Mouse (Mus musculus): ENCODE results near the gene Aaed1. TPM values are rescaled to one million over a fixed set of nuclear protein-coding genes. Genes with fewer than 3 reads are reported as not detected.

Aaed1 gene
- polyA plus RNA-seq, 1 experiment from 2014 or later, result 58.6 TPM

DNA sequence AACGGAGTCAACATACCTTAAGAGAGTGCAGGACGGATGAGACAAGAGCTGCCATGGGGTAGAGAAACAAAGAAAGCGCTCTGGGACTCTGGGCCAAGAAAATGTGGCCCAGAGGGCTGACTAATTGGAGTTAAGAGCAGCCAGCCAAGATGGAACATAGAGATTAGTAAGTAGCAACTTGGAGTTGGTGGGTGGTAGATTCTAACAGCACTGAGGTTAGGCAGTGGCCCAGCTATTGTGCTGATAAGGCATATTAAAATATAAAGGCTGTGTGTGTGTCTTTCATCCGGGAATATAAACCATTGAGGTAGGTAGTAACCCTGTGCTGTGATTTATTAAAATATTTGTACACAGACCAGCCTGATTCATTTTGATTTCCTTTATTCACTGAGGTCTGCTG lies 26.2 kb downstream of the Aaed1 start:
- peaks cover 8% of the 10 kb centered on the region; the same call in 1 of the 2 replicates for H3K4me1 ChIP-seq
- H3K36me3 ChIP-seq, result peaks cover 10% of the 10 kb centered on the region
- H3K9me3 ChIP-seq, result peaks cover 4% of the 10 kb centered on the region; the same call in 1 of the 2 replicates
- no peak overlapping the region for H3K4me3 ChIP-seq
- WGBS, result 72% methylated on average over 4 of the region's 4 CpGs
- no peaks in the 10 kb centered on the region for H3K27me3 ChIP-seq (ENCODE audit: insufficient read depth, poor library complexity, severe bottlenecking)
- H3K27ac ChIP-seq, result no peak overlapping the region
- DNase-seq (ENCODE audit: low spot score), result no peak

- Histone ChIP-seq H3K9me3 (peaks cover 4% of the 10 kb centered on the region; the same call in 1 of the 2 replicates), H3K27ac (no peak overlapping the region), H3K4me3 (no peak overlapping the region), H3K36me3 (peaks cover 3% of the 10 kb centered on the region; the same call in 1 of the 2 replicates), H3K4me1 (peaks cover 8% of the 10 kb centered on the region; the same call in 1 of the 2 replicates), H3K27me3 (ENCODE audit: insufficient read depth, poor library complexity, severe bottlenecking) (no peaks in the 10 kb centered on the region)
- 93% methylated on average over 2 of the region's 2 CpGs for WGBS
- DNase-seq (ENCODE audit: low spot score), result no peak
Measured at GRCm38 (mm10) chr13:64284676-64285075, 27.8 kb downstream of the Aaed1 start.

DNA sequence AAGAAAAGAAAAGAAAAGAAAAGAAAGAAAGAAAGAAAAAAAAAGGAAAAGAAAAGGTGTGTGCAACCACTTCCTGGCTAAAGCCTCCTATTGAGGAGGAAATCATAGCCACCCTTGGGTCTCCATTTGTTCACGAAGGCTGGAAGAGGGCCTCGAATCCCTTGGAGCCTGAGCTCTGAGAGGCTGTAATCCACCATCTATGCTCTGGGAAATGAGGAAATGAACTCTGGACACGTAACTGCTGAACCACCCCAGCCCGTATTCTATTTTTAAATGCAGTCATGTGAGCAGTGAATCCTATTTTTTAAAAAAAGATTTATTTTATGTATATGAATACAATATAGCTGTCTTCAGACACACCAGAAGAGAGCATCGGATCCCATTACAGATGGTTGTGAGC lies 31.6 kb downstream of the Aaed1 start:
- H3K4me3 ChIP-seq, result no peak overlapping the region
- no peak for DNase-seq (ENCODE audit: low spot score)
- H3K9me3 ChIP-seq, result peaks cover 4% of the 10 kb centered on the region; the same call in 1 of the 2 replicates
- no peaks in the 10 kb centered on the region for H3K27me3 ChIP-seq (ENCODE audit: insufficient read depth, poor library complexity, severe bottlenecking)
- H3K36me3 ChIP-seq, result peaks cover 3% of the 10 kb centered on the region; the same call in 1 of the 2 replicates
- H3K27ac ChIP-seq, result no peak overlapping the region
- H3K4me1 ChIP-seq, result no peaks in the 10 kb centered on the region
- WGBS, result 89% methylated on average over 5 of the region's 5 CpGs

GRCm38 (mm10) chr13:64275754-64276127 lies 36.8 kb downstream of the Aaed1 start:
- WGBS, result 8% methylated on average over 9 of the region's 9 CpGs
- Histone ChIP-seq H3K4me3 (peak overlapping the region; percentile 87), H3K27ac (peak overlapping the region; percentile 87), H3K36me3 (no peaks in the 10 kb centered on the region), H3K27me3 (ENCODE audit: insufficient read depth, poor library complexity, severe bottlenecking) (no peaks in the 10 kb centered on the region), H3K4me1 (peaks cover 20% of the 10 kb centered on the region), H3K9me3 (no peaks in the 10 kb centered on the region)
- no peak for DNase-seq (ENCODE audit: low spot score)

DNA sequence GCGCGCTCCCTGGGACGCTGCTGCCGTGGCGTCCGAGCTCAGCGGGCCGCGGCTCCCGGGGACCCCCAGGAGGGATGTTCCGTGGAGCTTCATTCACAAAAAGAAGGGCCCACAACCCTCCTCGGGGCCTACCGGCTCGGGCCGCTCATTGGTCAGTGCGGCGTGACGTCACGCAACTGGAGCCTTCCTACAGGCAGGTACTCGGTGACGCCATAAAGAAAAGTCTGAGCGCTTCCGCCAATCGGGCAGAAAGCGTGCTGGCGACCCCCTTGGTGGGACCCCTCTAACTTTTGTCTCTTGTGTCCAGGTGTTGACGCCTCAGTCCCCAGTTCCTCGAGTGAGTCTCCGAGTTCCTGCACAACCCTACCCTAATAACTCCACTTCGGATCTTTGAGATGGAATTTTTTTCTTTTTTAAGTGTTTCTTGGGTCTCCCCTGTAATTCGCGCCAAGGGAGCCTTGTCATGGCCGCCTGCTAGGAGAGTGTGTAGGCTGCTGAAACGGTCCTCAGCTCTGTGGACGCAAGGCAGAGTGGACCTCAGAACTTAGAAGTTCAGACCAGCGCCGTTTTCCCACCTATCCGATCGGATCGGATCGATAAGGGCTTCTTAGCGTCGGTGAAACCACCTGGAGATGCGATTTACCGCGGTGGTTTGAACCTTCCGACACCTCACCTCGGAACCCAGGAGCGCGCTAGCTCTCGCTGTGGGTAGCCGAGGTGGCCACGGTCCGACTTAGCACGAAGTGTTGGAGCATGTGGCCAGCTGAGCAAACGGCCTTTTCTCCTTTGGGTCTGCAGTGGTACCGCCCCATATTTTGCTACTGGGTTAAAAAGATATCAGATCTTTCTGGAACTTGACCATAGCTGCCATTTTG lies 37.4 kb downstream of the Aaed1 start, which contains the start of gene Cdc14b:
Gene Cdc14b, minus strand, starts transcription at position 412 of the 875 bp plus-strand sequence.
- under 1% methylated on average over 57 of the region's 57 CpGs for WGBS
- peak; percentile 96 for DNase-seq (ENCODE audit: low spot score)
- H3K27ac ChIP-seq, result peak within 1 kb of the TSS; percentile 87
- H3K36me3 ChIP-seq, result no peaks in the 10 kb centered on the region
- no peaks in the 10 kb centered on the region for H3K27me3 ChIP-seq (ENCODE audit: insufficient read depth, poor library complexity, severe bottlenecking)
- peaks cover 20% of the 10 kb centered on the region for H3K4me1 ChIP-seq
- H3K4me3 ChIP-seq, result peak within 1 kb of the TSS; percentile 87
- H3K9me3 ChIP-seq, result no peaks in the 10 kb centered on the region

DNA sequence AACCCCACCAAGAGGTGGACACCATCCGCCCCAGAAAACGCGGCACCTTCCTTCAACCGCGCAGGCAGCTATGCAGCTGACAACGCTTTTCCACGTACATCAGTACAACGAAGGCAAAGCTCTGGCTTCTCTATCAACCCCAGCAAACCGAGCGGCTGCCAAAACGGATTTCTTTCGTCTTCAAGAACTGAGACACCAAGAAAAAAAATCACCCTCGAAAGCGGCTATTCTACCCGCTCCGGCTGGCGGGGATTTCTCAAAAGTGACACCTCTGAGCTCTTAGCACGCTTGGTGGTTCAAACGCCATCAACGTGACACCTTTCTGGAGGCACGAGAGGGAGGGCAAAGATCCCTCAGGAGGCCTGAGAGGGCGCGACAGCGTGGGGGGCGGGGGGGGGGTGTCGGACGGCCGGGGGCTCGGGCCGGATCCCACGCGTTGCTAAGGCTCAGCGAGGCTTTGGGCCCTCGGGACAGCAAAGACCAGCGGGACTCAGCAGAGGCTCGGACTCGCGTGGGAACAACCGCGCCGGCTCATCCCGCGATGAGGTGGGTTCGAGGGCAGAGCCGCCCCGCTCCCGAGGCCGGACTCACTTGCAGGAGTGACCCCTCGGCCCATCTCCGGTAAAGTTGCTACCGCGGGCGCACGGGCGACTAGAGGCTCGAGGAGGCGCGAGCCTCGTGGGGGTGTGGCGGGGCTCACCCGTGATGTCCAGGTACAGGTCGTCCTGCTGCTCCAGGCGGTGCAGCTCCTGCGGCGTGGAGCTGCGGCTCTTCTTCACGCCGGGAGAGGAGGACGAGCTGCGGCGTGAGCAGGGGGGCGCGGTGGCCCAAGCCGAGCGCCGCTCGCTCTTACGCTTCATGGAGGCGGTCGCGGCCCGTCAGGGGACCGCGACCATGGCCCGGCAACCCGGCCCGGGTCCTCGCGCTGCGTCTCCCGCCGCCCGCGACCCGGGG lies 38.3 kb downstream of the Aaed1 start:
- under 1% methylated on average over 95 of the region's 95 CpGs for WGBS
- Histone ChIP-seq H3K27ac (peak overlapping the region; percentile 87), H3K4me3 (peak overlapping the region; percentile 87), H3K36me3 (no peaks in the 10 kb centered on the region), H3K9me3 (no peaks in the 10 kb centered on the region), H3K4me1 (peaks cover 20% of the 10 kb centered on the region), H3K27me3 (ENCODE audit: insufficient read depth, poor library complexity, severe bottlenecking) (no peaks in the 10 kb centered on the region)
- DNase-seq (ENCODE audit: low spot score), result peak; percentile 76

GRCm38 (mm10) chr13:64273352-64273751 lies 39.2 kb downstream of the Aaed1 start:
- 44% methylated on average over 8 of the region's 8 CpGs for WGBS
- H3K27me3 ChIP-seq (ENCODE audit: insufficient read depth, poor library complexity, severe bottlenecking), result no peaks in the 10 kb centered on the region
- peaks cover 20% of the 10 kb centered on the region for H3K4me1 ChIP-seq
- H3K36me3 ChIP-seq, result no peaks in the 10 kb centered on the region
- DNase-seq (ENCODE audit: low spot score), result no peak
- H3K27ac ChIP-seq, result no peak overlapping the region
- H3K9me3 ChIP-seq, result no peaks in the 10 kb centered on the region
- H3K4me3 ChIP-seq, result peak overlapping the region; percentile 87

GRCm38 (mm10) chr13:64268384-64268783 lies 44.1 kb downstream of the Aaed1 start:
- Histone ChIP-seq H3K27me3 (ENCODE audit: insufficient read depth, poor library complexity, severe bottlenecking) (no peaks in the 10 kb centered on the region), H3K27ac (no peak overlapping the region), H3K4me3 (no peak overlapping the region), H3K4me1 (peaks cover 13% of the 10 kb centered on the region), H3K36me3 (no peaks in the 10 kb centered on the region), H3K9me3 (no peaks in the 10 kb centered on the region)
- no peak for DNase-seq (ENCODE audit: low spot score)
- WGBS, result 66% methylated on average over 4 of the region's 4 CpGs

- no peak overlapping the region for H3K4me3 ChIP-seq
- peaks cover 13% of the 10 kb centered on the region for H3K4me1 ChIP-seq
- WGBS, result 27% methylated on average over 9 of the region's 9 CpGs
- no peaks in the 10 kb centered on the region for H3K27me3 ChIP-seq (ENCODE audit: insufficient read depth, poor library complexity, severe bottlenecking)
- H3K27ac ChIP-seq, result peak overlapping the region; percentile 18; the same call in 1 of the 2 replicates
- H3K9me3 ChIP-seq, result no peaks in the 10 kb centered on the region
- no peaks in the 10 kb centered on the region for H3K36me3 ChIP-seq
- peak; percentile 75 for DNase-seq (ENCODE audit: low spot score)
Measured at GRCm38 (mm10) chr13:64267151-64267550, 45.4 kb downstream of the Aaed1 start.

DNA sequence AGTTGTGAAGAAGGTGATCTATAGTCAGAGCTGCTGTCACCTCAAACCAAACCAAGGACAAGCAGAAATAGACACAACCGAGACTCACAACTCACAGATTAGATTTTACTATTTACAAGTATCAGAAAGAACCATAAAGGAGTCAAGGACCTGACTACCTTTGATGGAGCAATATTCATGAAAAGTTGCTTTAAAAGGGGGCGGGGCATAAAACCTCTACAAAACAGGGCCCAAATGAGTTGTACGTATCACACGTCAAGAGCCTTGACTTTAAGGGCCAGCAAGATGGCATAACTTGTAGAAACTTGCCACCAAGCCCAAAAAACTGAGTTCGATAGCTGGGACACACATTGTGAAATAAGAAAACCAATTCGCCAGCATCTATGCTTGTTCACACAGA lies 47.9 kb downstream of the Aaed1 start:
- no peaks in the 10 kb centered on the region for H3K9me3 ChIP-seq
- no peak overlapping the region for H3K27ac ChIP-seq
- no peaks in the 10 kb centered on the region for H3K36me3 ChIP-seq
- no peak for DNase-seq (ENCODE audit: low spot score)
- peaks cover 13% of the 10 kb centered on the region for H3K4me1 ChIP-seq
- no peaks in the 10 kb centered on the region for H3K27me3 ChIP-seq (ENCODE audit: insufficient read depth, poor library complexity, severe bottlenecking)
- no peak overlapping the region for H3K4me3 ChIP-seq
- 86% methylated on average over 6 of the region's 6 CpGs for WGBS

DNA sequence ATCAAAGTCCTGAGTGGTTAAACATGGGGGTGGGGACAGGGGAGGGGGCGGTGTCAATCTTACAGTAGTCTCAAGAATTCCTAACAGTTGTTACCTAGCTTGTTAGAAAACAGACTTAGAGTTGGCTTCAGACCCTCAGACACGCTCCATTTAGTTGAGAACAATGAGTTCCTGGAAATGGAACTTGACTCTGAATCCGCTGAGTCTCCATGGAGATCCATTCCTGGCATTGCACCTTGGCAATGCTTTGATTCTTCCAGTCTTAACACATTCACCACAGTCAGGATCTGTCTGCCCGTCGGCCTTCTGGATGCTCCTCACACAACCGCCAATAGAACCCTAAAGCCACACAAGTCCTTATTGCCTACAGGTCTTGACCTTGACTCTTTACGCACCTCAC lies 52.6 kb downstream of the Aaed1 start:
- H3K9me3 ChIP-seq, result no peaks in the 10 kb centered on the region
- no peaks in the 10 kb centered on the region for H3K27me3 ChIP-seq (ENCODE audit: insufficient read depth, poor library complexity, severe bottlenecking)
- H3K36me3 ChIP-seq, result no peaks in the 10 kb centered on the region
- 93% methylated on average over 7 of the region's 7 CpGs for WGBS
- H3K4me1 ChIP-seq, result peaks cover 7% of the 10 kb centered on the region; the same call in 1 of the 2 replicates
- H3K27ac ChIP-seq, result no peak overlapping the region
- H3K4me3 ChIP-seq, result no peak overlapping the region
- no peak for DNase-seq (ENCODE audit: low spot score)

DNA sequence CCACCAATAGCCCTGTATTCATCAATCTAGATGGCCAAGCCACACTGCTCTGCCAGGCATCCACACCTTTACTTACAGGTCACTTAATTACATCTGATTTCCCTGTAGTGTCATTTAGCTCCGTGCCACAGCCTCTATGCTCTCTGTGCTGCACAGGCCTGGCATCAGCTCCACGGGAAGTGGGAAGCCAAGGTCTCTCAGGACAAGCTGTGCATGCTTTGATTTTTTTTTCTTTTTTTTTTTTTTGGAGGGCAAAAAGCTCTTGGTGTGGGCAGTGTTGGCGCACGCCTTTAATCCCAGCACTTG lies 54.0 kb downstream of the Aaed1 start:
- no peaks in the 10 kb centered on the region for H3K36me3 ChIP-seq
- no peaks in the 10 kb centered on the region for H3K27me3 ChIP-seq (ENCODE audit: insufficient read depth, poor library complexity, severe bottlenecking)
- no peaks in the 10 kb centered on the region for H3K9me3 ChIP-seq
- peaks cover 11% of the 10 kb centered on the region for H3K4me1 ChIP-seq
- no peak overlapping the region for H3K27ac ChIP-seq
- no peak for DNase-seq (ENCODE audit: low spot score)
- WGBS, result 74% methylated on average over 4 of the region's 4 CpGs
- H3K4me3 ChIP-seq, result no peak overlapping the region
